ENCODE assay signal across 8 mouse cellular contexts in the genomic region with DNA sequence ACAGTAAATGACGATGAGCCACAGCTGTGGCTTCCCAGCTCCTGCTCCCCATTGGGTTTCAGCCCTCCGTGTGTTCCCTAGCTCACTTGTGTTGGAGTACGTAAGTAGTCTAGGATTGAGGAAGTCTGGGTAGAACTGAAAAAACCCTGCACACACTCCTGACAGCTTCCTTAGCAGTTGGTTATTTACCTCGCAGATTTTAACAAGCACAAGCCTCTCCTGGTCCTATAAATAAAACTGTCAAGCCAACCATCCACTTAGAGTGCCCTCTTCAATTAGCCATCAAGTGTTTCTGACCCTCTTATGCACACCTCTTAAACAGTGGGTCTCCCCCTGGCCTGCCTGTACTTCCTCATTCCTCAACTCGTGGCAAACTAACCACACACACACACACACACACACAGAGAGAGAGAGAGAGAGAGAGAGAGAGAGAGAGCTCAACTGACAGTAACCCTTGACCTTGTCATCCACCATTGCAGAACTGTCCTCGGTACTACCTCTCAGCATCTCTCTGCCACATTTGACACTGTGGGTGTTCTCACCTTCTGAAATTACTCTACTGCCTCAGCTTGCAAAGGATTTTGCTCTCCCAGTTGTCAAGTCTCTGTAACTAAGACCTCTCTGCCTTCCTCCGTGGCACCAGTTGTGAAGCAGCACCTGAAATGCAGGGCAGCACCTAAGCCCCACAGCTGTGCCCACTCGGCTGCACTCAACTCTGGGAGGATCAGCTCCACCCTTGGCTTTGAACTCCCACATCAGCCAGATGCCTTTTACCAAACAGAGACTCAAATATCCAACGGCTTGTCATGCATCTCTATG. TPM values are rescaled to one million over a fixed set of nuclear protein-coding genes. Genes with fewer than 3 reads are reported as not detected.
DNase-seq lines count a peak whose midpoint lies in the region; ATAC-seq and TF ChIP-seq lines count a peak whose summit lies in the region.

No protein-coding gene starts in this region.

- DNase-seq in 3T3-L1 (ENCODE audit: low read depth, low spot score) (peak; percentile 36), G1E (ENCODE audit: low spot score) (peak; percentile 64)
- no peak for DNase-seq in adrenal gland, postnatal 25 days
- no peak for DNase-seq in gastrocnemius, postnatal 25 days

- peak overlapping the region; percentile 99; the same call in 1 of the 2 replicates for H3K4me3 ChIP-seq in G1E (ENCODE audit: low read depth, low read length)
- peak overlapping the region; percentile 81 for H3K4me3 ChIP-seq in heart, embryonic 13.5 days
- peak overlapping the region; percentile 98 for H3K4me3 ChIP-seq in liver, embryonic 15.5 days (replicated peaks)
- peak overlapping the region; percentile 97; the same call in 1 of the 2 replicates for H3K4me3 ChIP-seq in neural tube, embryonic 12.5 days

- peak overlapping the region; percentile 92 for H3K4me2 ChIP-seq in heart, embryonic 13.5 days
- peak overlapping the region; percentile 97 for H3K4me2 ChIP-seq in liver, embryonic 15.5 days
- peak overlapping the region; percentile 97 for H3K4me2 ChIP-seq in neural tube, embryonic 12.5 days (replicated peaks)

- peak; percentile 30; the same call in 1 of the 2 replicates for ATAC-seq in G1E (ENCODE audit: extremely low read depth, insufficient number of reproducible peaks, low FRiP score, poor library complexity, severe bottlenecking)
- no peak for ATAC-seq in heart, embryonic 13.5 days (ENCODE audit: extremely low read depth, insufficient number of reproducible peaks, low FRiP score, low TSS enrichment)
- ATAC-seq in liver, embryonic 15.5 days (ENCODE audit: insufficient read depth) = no peak
- no peak for ATAC-seq in neural tube, embryonic 12.5 days (ENCODE audit: low FRiP score, low read depth)
- ATAC-seq in cerebellum, adult (ENCODE audit: insufficient number of reproducible peaks, low FRiP score, low TSS enrichment) = no peak

- H3K9me3 ChIP-seq in G1E (replicated peaks) = no peaks in the 10 kb centered on the region
- 0 out of 2 replicates have a peak, but pooled peaks cover 5% of the 10 kb centered on the region for H3K9me3 ChIP-seq in heart, embryonic 13.5 days
- no peaks in the 10 kb centered on the region for H3K9me3 ChIP-seq in liver, embryonic 15.5 days (replicated peaks)
- peaks cover 5% of the 10 kb centered on the region; the same call in 1 of the 2 replicates for H3K9me3 ChIP-seq in neural tube, embryonic 12.5 days

- peaks cover 50% of the 10 kb centered on the region for H3K4me1 ChIP-seq in G1E (ENCODE audit: insufficient read depth, low read depth, low read length)
- H3K4me1 ChIP-seq in heart, embryonic 13.5 days = peaks cover 33% of the 10 kb centered on the region
- peaks cover 49% of the 10 kb centered on the region for H3K4me1 ChIP-seq in liver, embryonic 15.5 days (replicated peaks)
- H3K4me1 ChIP-seq in neural tube, embryonic 12.5 days = peaks cover 17% of the 10 kb centered on the region

- 49% methylated on average over 9 of the region's 9 CpGs for WGBS in heart, embryonic 13.5 days
- WGBS in liver, embryonic 15.5 days (ENCODE audit: insufficient replicate concordance) = 31% methylated on average over 9 of the region's 9 CpGs
- WGBS in neural tube, embryonic 12.5 days = 76% methylated on average over 9 of the region's 9 CpGs

- peak overlapping the region; percentile 79 for H3K27ac ChIP-seq in heart, embryonic 13.5 days (replicated peaks)
- H3K27ac ChIP-seq in liver, embryonic 15.5 days (replicated peaks) = peak overlapping the region; percentile 85
- H3K27ac ChIP-seq in neural tube, embryonic 12.5 days = no peak overlapping the region

- peak overlapping the region; percentile 96 for H3K9ac ChIP-seq in heart, embryonic 13.5 days
- peak overlapping the region; percentile 92; the same call in 1 of the 2 replicates for H3K9ac ChIP-seq in liver, embryonic 15.5 days
- no peak overlapping the region for H3K9ac ChIP-seq in neural tube, embryonic 12.5 days

- peaks cover 19% of the 10 kb centered on the region for H3K36me3 ChIP-seq in G1E (replicated peaks)
- H3K36me3 ChIP-seq in heart, embryonic 13.5 days = peaks cover 7% of the 10 kb centered on the region
- no peaks in the 10 kb centered on the region; the same call in 1 of the 2 replicates for H3K36me3 ChIP-seq in liver, embryonic 15.5 days (replicated peaks)
- peaks cover 3% of the 10 kb centered on the region; the same call in 1 of the 2 replicates for H3K36me3 ChIP-seq in neural tube, embryonic 12.5 days

- H3K27me3 ChIP-seq in G1E (ENCODE audit: insufficient read depth, low read length) = no peaks in the 10 kb centered on the region
- H3K27me3 ChIP-seq in heart, embryonic 13.5 days (replicated peaks) = no peaks in the 10 kb centered on the region; the same call in 1 of the 2 replicates
- no peaks in the 10 kb centered on the region for H3K27me3 ChIP-seq in liver, embryonic 15.5 days
- H3K27me3 ChIP-seq in neural tube, embryonic 12.5 days (replicated peaks) = no peaks in the 10 kb centered on the region

- TF ChIP-seq CTCF in G1E (IDR thresholded peaks at IDR 0.05; ENCODE audit: low read depth, low read length) = no peak

RNA-seq across cellular contexts. Expression of gene Atp13a3, which starts 15.7 kb away (rescaled TPM):
- total RNA-seq in G1E (2014; fragmentation: Nextera tagmentation) = 202 and 209 TPM in 2 replicates
- total RNA-seq in G1E (2017) = 192 and 214 TPM in 2 replicates
- 132 and 176 TPM in 2 replicates for polyA plus RNA-seq in G1E (2012)
- 6.8 and 7.3 TPM in 2 replicates for polyA plus RNA-seq in heart, embryonic 13.5 days (2015; fragmentation: Nextera tagmentation; extraction: Ambion mirVana)
- 6.2 and 6.5 TPM in 2 replicates for polyA plus RNA-seq in liver, embryonic 15.5 days (2015; fragmentation: Nextera tagmentation; extraction: Ambion mirVana)
- polyA plus RNA-seq in neural tube, embryonic 12.5 days (2016; fragmentation: Nextera tagmentation; extraction: Ambion mirVana) = 13.0 and 13.3 TPM in 2 replicates
- 57.2 and 75.3 TPM in 2 replicates for total RNA-seq in adrenal gland, postnatal 25 days (2021)
- 10 to 100 TPM; 35.5 to 45.9 TPM for total RNA-seq in gastrocnemius, postnatal 25 days (2021)

Comparison
In these comparisons a context has a peak if more than half of its experiments do, and no peak if none do; other contexts are left out.
1. DNase-seq: peak in 3T3-L1 (single experiment) and G1E (single experiment); none in adrenal gland, postnatal 25 days (single experiment) and gastrocnemius, postnatal 25 days (single experiment).
2. Peak in every context shown above with its lines, with median percentiles within 50 percentile points of each other: H3K4me3 ChIP-seq and H3K4me2 ChIP-seq.